Mouse (Mus musculus) neural tube, embryonic 15.5 days (tissue): ENCODE measurements around the gene Padi2. TPM values are rescaled to one million over a fixed set of nuclear protein-coding genes. Genes with fewer than 3 reads are reported as not detected.

Experiments
- ATAC-seq: fragments of 200-750 bp; cut with Nextera tagmentation; 2 replicates; pipeline ENCODE4 v1.8.0; 2017; ENCODE audit warnings: mild to moderate bottlenecking, moderate TSS enrichment, moderate library complexity; ENCODE audit not compliant: low FRiP score
- H3K27ac ChIP-seq: fragments of 300-500 bp; sonication (generic); replicated peaks from 2 replicates; pipeline ENCODE4 v1.5.1; 2015; ENCODE audit warnings: mild to moderate bottlenecking, inconsistent platforms
- H3K27me3 ChIP-seq: fragments of 300-500 bp; sonication (generic); replicated peaks from 2 replicates; pipeline ENCODE4 v1.6.1; 2015; ENCODE audit warnings: inconsistent platforms
- H3K36me3 ChIP-seq: fragments of 300-500 bp; sonication (generic); 2 replicates; pipeline ENCODE4 v1.6.1; 2015; ENCODE audit warnings: inconsistent platforms
- H3K4me1 ChIP-seq: fragments of 300-500 bp; sonication (generic); 2 replicates; pipeline ENCODE4 v1.6.1; 2015; ENCODE audit warnings: inconsistent platforms
- H3K4me2 ChIP-seq: fragments of 300-500 bp; sonication (generic); 2 replicates; pipeline ENCODE4 v1.6.1; 2015; ENCODE audit warnings: inconsistent platforms, mild to moderate bottlenecking, moderate library complexity
- H3K4me3 ChIP-seq: fragments of 300-500 bp; sonication (generic); replicated peaks from 2 replicates; pipeline ENCODE4 v1.5.1; 2015; ENCODE audit warnings: mild to moderate bottlenecking, inconsistent platforms
- H3K9ac ChIP-seq: fragments of 300-500 bp; sonication (generic); replicated peaks from 2 replicates; pipeline ENCODE4 v1.6.1; 2015; ENCODE audit warnings: mild to moderate bottlenecking, inconsistent platforms
- H3K9me3 ChIP-seq: fragments of 300-500 bp; sonication (generic); replicated peaks from 2 replicates; pipeline ENCODE4 v1.6.1; 2016; ENCODE audit warnings: inconsistent platforms
- WGBS: fragments of 180-500 bp; shearing (Covaris S2); methylation state at CpG from one replicate; pipeline ENCODE4 v1.1.7; 2015; ENCODE audit warnings: mixed read lengths; 5-methylcytosine and 5-hydroxymethylcytosine counted together
- polyA plus RNA-seq: library from polyadenylated mRNA; unstranded; fragments of >200 nt; fragmentation: Nextera tagmentation; extraction: Ambion mirVana; gene quantifications from 2 replicates; pipeline ENCODE4 v1.2.1, GENCODE M21; 2015

Padi2 gene
- polyA plus RNA-seq, 1 experiment from 2014 or later: 1.0 TPM

DNA sequence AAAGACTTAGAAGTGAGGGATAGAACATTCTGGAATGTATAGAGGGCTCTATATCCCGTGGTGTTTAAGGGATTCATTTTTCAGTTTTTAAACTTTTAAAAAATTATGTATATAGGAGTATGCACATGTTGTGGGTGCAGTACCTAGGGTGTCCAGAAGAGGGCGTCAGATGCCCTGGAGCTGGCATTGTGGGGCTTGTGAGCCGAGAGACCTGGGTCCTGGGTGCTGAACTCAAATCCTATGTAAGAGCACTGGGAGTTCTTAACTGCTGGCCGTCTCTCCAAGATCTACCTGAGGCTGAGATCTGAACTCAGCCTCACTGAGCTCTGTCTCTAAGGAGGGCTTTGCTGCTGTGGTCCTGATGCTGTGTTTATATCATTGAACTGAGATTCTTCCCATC lies 23.8 kb upstream of the Padi2 start:
- H3K4me3 ChIP-seq: no peak overlapping the region
- ATAC-seq: no peak
- H3K4me2 ChIP-seq: no peak overlapping the region
- no peak overlapping the region for H3K9ac ChIP-seq
- no peaks in the 10 kb centered on the region for H3K27me3 ChIP-seq
- H3K27ac ChIP-seq: no peak overlapping the region
- H3K9me3 ChIP-seq: no peaks in the 10 kb centered on the region
- no peaks in the 10 kb centered on the region; the same call in 1 of the 2 replicates for H3K4me1 ChIP-seq
- WGBS: 57% methylated on average over 4 of the region's 4 CpGs
- H3K36me3 ChIP-seq: no peaks in the 10 kb centered on the region

DNA sequence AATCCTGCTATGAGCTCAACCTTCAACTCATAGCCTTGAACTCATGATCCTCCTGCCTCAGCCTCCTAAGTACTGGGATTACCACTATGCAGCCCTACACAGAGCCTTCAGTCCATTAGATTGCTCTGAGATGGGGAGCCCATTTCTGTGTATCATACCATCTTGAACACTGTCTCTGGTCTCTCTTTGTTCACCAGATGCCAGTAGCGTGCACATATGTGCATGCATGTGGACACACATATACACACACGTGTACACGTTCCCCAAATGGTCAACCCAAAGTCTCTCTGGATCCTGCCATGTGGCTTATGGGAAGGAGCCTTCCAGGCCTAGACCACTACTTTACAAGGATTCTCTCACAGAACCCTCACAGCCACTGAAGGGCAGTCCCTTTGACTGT lies 23.2 kb upstream of the Padi2 start:
- no peaks in the 10 kb centered on the region for H3K4me1 ChIP-seq
- no peak overlapping the region for H3K4me2 ChIP-seq
- no peaks in the 10 kb centered on the region for H3K27me3 ChIP-seq
- H3K9me3 ChIP-seq: no peaks in the 10 kb centered on the region
- H3K36me3 ChIP-seq: no peaks in the 10 kb centered on the region
- 98% methylated on average over 3 of the region's 3 CpGs for WGBS
- no peak for ATAC-seq
- H3K4me3 ChIP-seq: no peak overlapping the region
- no peak overlapping the region for H3K9ac ChIP-seq
- no peak overlapping the region for H3K27ac ChIP-seq

DNA sequence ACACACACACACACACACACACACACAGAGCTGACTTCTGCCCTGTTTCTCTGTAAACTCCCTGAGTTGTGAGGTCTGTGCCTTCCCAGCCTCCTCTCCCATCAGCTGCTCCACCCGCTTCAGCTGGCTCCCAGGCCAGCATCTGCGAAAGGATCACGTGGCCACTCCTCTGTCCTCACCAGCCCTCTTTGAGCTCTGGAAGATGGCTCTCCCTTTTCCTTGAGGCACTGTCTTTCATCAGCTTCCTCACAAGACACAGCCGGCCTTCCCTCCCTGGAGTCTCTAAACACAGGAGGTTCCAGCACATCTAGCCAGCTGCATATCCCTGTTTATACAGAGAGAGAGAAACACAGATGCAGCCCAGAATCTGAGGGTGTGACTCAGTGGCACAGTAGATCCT lies 22.3 kb upstream of the Padi2 start:
- 50% methylated on average over 4 of the region's 4 CpGs for whole genome bisulfite sequencing
- Histone ChIP-seq H3K36me3 (no peaks in the 10 kb centered on the region), H3K27ac (no peak overlapping the region), H3K27me3 (no peaks in the 10 kb centered on the region), H3K4me1 (no peaks in the 10 kb centered on the region), H3K4me3 (no peak overlapping the region), H3K9me3 (no peaks in the 10 kb centered on the region), H3K9ac (no peak overlapping the region), H3K4me2 (no peak overlapping the region)
- no peak for ATAC-seq

DNA sequence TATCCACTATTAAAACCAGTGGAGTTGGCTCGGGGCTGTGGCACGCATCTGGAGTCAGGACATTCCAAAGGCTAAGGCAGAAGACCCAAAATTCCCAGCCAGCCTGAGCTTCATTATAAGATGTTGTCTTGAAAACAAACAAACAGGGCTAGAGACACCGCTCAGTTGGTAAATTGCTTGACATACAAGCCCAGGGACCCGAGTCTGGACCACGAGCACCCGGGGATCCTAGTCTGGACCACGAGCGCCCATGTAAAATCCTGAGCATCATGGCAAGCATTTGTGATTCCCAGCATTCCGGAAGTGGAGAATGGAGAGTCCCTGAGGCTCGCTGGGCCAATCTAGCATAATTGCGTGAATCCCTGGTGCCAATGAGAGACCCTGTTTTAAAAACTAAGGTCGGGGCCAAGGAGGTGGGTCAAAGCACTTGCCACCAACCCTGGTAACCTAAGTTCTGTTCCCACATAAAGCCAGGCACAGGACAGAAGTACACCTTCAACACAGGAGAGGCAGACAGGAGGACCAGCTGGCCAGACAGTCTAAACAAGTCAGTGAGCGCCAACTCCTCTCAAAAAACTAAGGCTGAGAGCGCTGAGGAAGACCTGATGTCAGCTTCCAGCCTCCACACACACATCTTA lies 14.5 kb upstream of the Padi2 start:
- ATAC-seq: no peak
- no peak overlapping the region for H3K4me3 ChIP-seq
- no peaks in the 10 kb centered on the region for H3K36me3 ChIP-seq
- H3K9me3 ChIP-seq: peaks cover 8% of the 10 kb centered on the region; the same call in 1 of the 2 replicates
- no peaks in the 10 kb centered on the region for H3K27me3 ChIP-seq
- no peaks in the 10 kb centered on the region for H3K4me1 ChIP-seq
- H3K9ac ChIP-seq: no peak overlapping the region
- H3K27ac ChIP-seq: no peak overlapping the region
- 95% methylated on average over 14 of the region's 14 CpGs for WGBS
- no peak overlapping the region for H3K4me2 ChIP-seq

DNA sequence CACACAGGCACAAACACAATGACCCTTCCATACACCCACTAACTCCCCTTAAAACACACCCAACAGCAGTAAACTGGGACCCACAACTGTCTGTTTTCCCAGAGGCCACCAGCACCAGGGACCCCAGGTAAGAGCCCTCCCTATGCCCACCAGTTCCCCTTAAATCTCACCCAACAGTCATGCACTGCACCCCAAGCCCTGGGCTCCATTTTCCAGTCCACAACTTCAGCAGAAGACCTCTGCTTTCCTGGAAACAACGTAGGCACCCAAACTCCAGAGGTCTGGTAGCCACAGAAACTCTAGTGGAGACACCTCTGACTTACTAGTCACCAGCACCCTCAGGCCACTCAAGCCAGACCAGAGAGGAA lies 14.0 kb upstream of the Padi2 start:
- no peak for ATAC-seq
- no peaks in the 10 kb centered on the region for H3K4me1 ChIP-seq
- no peak overlapping the region for H3K27ac ChIP-seq
- no peaks in the 10 kb centered on the region for H3K27me3 ChIP-seq
- H3K36me3 ChIP-seq: no peaks in the 10 kb centered on the region
- 57% methylated on average over 1 of the region's 1 CpGs for WGBS
- no peak overlapping the region for H3K4me2 ChIP-seq
- H3K9ac ChIP-seq: no peak overlapping the region
- peaks cover 8% of the 10 kb centered on the region; the same call in 1 of the 2 replicates for H3K9me3 ChIP-seq
- H3K4me3 ChIP-seq: no peak overlapping the region

DNA sequence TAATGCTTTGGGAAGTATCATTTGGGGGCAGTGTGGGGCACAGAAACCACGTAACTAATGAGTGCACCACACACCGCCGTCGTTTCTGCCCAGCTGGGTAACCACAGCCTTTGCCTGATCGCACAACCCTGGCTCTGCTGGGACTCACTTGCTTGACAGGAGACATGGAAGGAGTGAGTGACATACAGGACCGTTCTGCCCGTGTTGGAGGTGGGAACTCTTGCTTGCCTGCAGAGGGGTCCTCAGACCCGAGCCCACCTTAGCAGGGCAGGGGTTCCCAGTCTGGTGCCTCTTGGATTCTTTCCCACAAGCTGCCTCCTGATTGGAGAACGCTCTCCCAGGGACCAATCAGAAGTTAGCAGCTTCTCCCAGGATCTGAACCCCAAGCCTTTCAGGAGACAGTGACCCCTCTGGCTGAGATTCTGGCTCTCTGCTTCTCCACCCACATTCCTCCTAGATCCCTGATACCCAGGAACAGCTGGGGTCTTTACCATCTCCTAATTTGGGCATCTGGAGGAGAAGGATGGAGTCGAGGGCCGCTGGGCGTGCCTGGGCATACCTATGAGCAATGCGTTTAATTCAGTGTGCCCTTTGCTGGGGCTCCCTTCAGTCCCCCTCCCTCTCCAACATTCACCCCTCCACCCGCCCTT lies 1.2 kb upstream of the Padi2 start:
- no peak overlapping the region for H3K4me2 ChIP-seq
- H3K27ac ChIP-seq: no peak overlapping the region
- H3K4me1 ChIP-seq: peaks cover 13% of the 10 kb centered on the region
- 55% methylated on average over 14 of the region's 14 CpGs for WGBS
- H3K9ac ChIP-seq: no peak overlapping the region
- peaks cover 61% of the 10 kb centered on the region for H3K27me3 ChIP-seq
- ATAC-seq: no peak
- no peaks in the 10 kb centered on the region for H3K36me3 ChIP-seq
- H3K9me3 ChIP-seq: no peaks in the 10 kb centered on the region
- H3K4me3 ChIP-seq: no peak overlapping the region

DNA sequence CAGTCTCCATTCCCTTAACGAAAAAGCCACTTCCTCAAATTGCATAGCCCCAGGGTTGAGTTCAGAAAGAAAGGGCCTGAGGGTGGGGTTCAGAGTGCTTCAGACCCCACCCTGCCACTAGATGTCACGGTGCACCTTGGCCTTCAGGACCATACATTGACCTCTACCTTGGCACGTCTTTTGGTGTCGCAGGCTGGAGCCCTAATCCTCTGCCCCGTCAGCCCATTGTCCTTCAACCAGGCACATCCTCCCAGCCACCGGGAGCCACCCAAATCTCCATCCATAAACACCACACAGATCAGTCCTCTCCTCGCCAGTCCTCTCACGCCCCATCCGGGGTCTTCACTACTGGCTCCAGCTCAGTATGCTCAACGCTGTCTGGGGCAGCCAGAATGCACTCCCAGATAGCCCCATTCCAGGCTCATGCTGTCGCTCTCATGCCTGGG lies 695 bp upstream of the Padi2 start:
- 23% methylated on average over 11 of the region's 11 CpGs for WGBS

DNA sequence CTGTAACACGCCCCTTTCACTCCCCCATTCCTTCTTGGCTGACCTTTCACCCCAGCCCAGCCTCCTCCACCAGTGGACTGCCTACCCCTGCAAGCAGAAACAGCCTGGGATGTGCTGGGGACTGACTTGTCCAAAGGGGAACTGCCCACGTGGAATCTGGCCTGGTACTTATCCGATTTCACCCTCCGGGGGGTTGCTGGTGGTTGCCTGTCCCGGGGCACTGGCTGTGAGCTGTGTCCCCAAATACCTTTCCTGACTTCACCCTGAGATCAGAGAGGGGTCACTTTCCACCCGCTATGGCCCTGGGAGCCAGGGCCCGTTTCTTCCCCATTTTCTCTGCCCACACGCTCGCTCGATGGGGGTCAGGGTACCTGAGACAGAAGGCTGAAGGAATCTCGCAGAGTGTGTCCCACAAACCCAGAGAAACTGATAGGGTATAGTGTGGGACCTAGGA lies 710 bp downstream of the Padi2 start:
- H3K9ac ChIP-seq: no peak overlapping the region
- no peak for ATAC-seq
- H3K27ac ChIP-seq: no peak overlapping the region
- no peaks in the 10 kb centered on the region for H3K9me3 ChIP-seq
- peaks cover 20% of the 10 kb centered on the region for H3K4me1 ChIP-seq
- H3K36me3 ChIP-seq: no peaks in the 10 kb centered on the region
- H3K4me2 ChIP-seq: peak overlapping the region; percentile 66
- peaks cover 62% of the 10 kb centered on the region for H3K27me3 ChIP-seq
- WGBS: 53% methylated on average over 11 of the region's 11 CpGs
- no peak overlapping the region for H3K4me3 ChIP-seq

More for the DNA sequence above, 695 bp upstream of the Padi2 start:
- H3K9ac ChIP-seq: peak overlapping the region; percentile 36; the same call in 1 of the 2 replicates
- H3K4me1 ChIP-seq: peaks cover 13% of the 10 kb centered on the region
- H3K36me3 ChIP-seq: no peaks in the 10 kb centered on the region
- peaks cover 58% of the 10 kb centered on the region for H3K27me3 ChIP-seq
- no peaks in the 10 kb centered on the region for H3K9me3 ChIP-seq
- H3K4me3 ChIP-seq: peak overlapping the region; percentile 39; the same call in 1 of the 2 replicates
- H3K27ac ChIP-seq: no peak overlapping the region
- no peak for ATAC-seq
- peak overlapping the region; percentile 66 for H3K4me2 ChIP-seq

DNA sequence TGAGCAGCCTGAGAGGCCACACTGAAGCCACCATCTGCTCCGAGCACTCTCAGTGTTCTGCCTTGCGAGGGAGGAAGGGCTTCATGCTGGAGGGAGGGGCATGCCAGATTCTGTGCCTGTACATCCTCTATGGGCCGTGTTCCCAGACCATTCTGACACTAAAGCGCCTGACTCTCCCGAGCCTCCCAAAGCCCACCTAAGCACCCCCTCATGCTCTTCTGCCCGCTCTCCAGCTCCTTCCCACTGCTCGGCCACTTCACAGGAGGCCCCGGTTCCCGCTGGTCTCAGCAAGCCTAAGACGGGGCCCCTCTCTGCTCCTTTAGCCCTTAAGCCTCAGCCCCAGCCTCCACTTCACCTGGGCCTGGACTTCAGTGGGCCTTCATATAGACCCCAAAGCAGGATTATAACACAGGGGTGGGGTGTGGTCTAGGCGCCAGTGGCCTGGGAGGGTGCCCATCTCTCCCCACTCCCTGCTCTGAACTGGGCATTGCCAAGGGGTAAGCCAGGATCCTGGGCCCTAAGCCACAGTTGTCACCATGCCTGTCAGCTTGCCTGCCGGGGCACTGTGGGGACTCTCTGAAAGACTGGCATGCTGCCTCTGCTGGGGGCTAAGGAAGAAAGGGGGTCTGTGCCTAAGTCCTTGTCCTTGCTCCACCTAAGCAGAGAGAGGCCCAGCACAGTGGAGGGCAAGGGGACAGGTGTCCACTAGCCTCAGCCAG lies 1.3 kb downstream of the Padi2 start:
- Histone ChIP-seq H3K4me1 (peaks cover 20% of the 10 kb centered on the region), H3K27ac (no peak overlapping the region), H3K4me2 (no peak overlapping the region), H3K27me3 (peaks cover 63% of the 10 kb centered on the region), H3K9ac (no peak overlapping the region), H3K9me3 (no peaks in the 10 kb centered on the region), H3K36me3 (no peaks in the 10 kb centered on the region), H3K4me3 (no peak overlapping the region)
- 68% methylated on average over 12 of the region's 12 CpGs for WGBS
- no peak for ATAC-seq

DNA sequence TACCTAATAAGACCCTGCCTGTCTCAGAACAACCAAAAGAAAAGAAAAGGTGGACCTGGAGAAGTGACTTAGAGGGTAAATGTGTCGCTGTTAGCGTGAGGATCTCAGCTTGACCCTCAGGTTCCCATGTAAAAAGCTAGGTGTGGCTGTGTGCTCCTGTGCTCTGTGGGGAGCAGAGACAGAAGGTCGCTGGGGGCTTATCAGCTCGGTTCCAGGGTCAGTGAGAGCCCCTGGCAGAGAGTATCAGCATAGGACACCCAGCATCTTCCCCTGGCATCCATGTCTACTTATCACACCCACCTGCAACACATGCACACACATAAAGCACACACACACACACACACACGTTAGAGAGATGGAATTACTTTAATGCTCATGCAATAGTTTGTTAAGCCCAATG lies 2.5 kb downstream of the Padi2 start:
- no peak overlapping the region for H3K27ac ChIP-seq
- no peaks in the 10 kb centered on the region for H3K9me3 ChIP-seq
- H3K4me2 ChIP-seq: no peak overlapping the region
- no peak overlapping the region for H3K9ac ChIP-seq
- peaks cover 20% of the 10 kb centered on the region for H3K4me1 ChIP-seq
- H3K27me3 ChIP-seq: peaks cover 53% of the 10 kb centered on the region
- no peaks in the 10 kb centered on the region for H3K36me3 ChIP-seq
- 72% methylated on average over 5 of the region's 5 CpGs for whole genome bisulfite sequencing
- ATAC-seq: no peak
- no peak overlapping the region for H3K4me3 ChIP-seq

DNA sequence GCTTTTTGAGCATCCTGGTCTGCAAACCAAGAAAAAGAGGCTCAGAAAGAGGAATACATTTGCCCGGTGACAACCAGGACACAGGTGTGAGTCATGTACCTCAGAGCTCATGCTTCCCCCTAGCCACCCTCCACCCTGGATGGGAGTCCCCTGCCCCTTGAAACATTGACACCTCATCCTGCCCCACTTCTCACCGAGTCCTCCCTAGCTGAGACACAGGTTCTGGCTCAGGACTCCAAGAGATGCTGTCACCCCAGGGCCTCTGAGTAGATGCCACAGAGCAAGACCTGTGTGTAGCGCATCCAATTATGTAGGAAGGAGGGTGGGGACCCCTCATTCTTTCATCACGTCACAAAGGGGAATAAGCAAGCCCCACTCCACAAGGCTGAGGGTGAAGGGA lies 3.4 kb downstream of the Padi2 start:
- Histone ChIP-seq H3K27me3 (peaks cover 44% of the 10 kb centered on the region), H3K4me1 (peaks cover 20% of the 10 kb centered on the region)
- no peak for ATAC-seq

More for the DNA sequence above, 3.4 kb downstream of the Padi2 start:
- WGBS: 81% methylated on average over 4 of the region's 4 CpGs
- Histone ChIP-seq H3K4me3 (no peak overlapping the region), H3K4me2 (no peak overlapping the region), H3K27ac (no peak overlapping the region), H3K9ac (no peak overlapping the region), H3K9me3 (no peaks in the 10 kb centered on the region), H3K36me3 (no peaks in the 10 kb centered on the region)
